In the genomic region with DNA sequence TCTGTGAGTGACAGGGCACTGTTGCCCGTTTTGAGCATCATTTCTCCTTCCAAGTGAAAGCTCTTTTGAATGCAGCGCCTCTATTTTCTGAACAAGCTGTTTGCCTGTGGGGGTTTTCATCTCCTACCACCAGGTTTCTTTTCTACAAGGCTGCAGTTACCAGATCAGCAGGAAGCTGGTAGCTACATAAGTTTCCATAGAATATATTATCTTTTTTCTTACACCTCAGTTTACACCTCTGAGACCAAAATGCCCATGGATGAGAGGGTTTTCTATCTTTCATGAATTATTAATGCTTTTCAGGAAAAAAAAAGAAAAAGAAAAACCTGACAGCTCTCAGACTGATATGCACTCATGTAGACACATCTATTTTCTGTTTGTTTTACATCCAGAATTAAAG, we compare ENCODE assay signal across 28 mouse cellular contexts.
DNase-seq lines count a peak whose midpoint lies in the region; ATAC-seq and TF ChIP-seq lines count a peak whose summit lies in the region.
"Had no signal": no experiment of that assay in that cellular context is flagged by ENCODE, and none has a peak within 500 bp of the region (broad histone marks: within the 10 kb centered on the region; RNA-seq: fewer than 3 reads in every experiment).

No protein-coding gene starts in this region.

- no peaks in the 10 kb centered on the region for H3K4me1 ChIP-seq in midbrain, embryonic 14.5 days (ENCODE audit: control insufficient read depth, insufficient read depth, low read length)
- H3K4me1 ChIP-seq in midbrain, embryonic 11.5 days (ENCODE audit: control insufficient read depth, insufficient read depth, low read length): no peaks in the 10 kb centered on the region
- no peaks in the 10 kb centered on the region for H3K4me1 ChIP-seq in liver, postnatal 0 days (ENCODE audit: insufficient read depth)
- H3K4me1 ChIP-seq: embryonic facial prominence, embryonic 10.5 days; embryonic facial prominence, embryonic 13.5 days; forebrain, embryonic 10.5 days; forebrain, embryonic 13.5 days; hindbrain, embryonic 12.5 days; hindbrain, embryonic 15.5 days had no signal

- TF ChIP-seq EP300 in liver, postnatal 0 days (IDR thresholded peaks at IDR 0.05; ENCODE audit: low read depth): no peak

- H3K36me3 ChIP-seq in midbrain, embryonic 14.5 days (ENCODE audit: control insufficient read depth, insufficient read depth, low read length): no peaks in the 10 kb centered on the region
- no peaks in the 10 kb centered on the region for H3K36me3 ChIP-seq in midbrain, embryonic 11.5 days (ENCODE audit: control insufficient read depth, insufficient read depth, low read length)
- no peaks in the 10 kb centered on the region for H3K36me3 ChIP-seq in liver, postnatal 0 days (replicated peaks; ENCODE audit: insufficient read depth, low read length)
- H3K36me3 ChIP-seq: embryonic facial prominence, embryonic 10.5 days; embryonic facial prominence, embryonic 13.5 days; forebrain, embryonic 10.5 days; G1E; hindbrain, embryonic 12.5 days; hindbrain, embryonic 15.5 days had no signal

- H3K9me3 ChIP-seq in midbrain, embryonic 14.5 days (ENCODE audit: control insufficient read depth, low read length): no peaks in the 10 kb centered on the region
- no peaks in the 10 kb centered on the region for H3K9me3 ChIP-seq in midbrain, embryonic 11.5 days (ENCODE audit: control insufficient read depth, low read length)
- no peaks in the 10 kb centered on the region for H3K9me3 ChIP-seq in liver, postnatal 0 days (ENCODE audit: low read length)
- H3K9me3 ChIP-seq: embryonic facial prominence, embryonic 10.5 days; embryonic facial prominence, embryonic 13.5 days; forebrain, embryonic 10.5 days; forebrain, embryonic 13.5 days; G1E; hindbrain, embryonic 12.5 days; hindbrain, embryonic 15.5 days had no signal

- no peak overlapping the region for H3K27ac ChIP-seq in midbrain, embryonic 14.5 days (replicated peaks; ENCODE audit: low read depth, low read length)
- H3K27ac ChIP-seq in midbrain, embryonic 11.5 days (ENCODE audit: low read depth, low read length): no peak overlapping the region
- no peak overlapping the region for H3K27ac ChIP-seq in liver, postnatal 0 days (ENCODE audit: low read depth)
- H3K27ac ChIP-seq: embryonic facial prominence, embryonic 10.5 days; embryonic facial prominence, embryonic 13.5 days; forebrain, embryonic 10.5 days; forebrain, embryonic 13.5 days; gastrocnemius, adult 2 months; hindbrain, embryonic 12.5 days; hindbrain, embryonic 15.5 days had no signal

- H3K4me2 ChIP-seq in midbrain, embryonic 14.5 days (ENCODE audit: low read length): no peak overlapping the region
- H3K4me2 ChIP-seq in midbrain, embryonic 11.5 days: no peak overlapping the region
- H3K4me2 ChIP-seq in liver, postnatal 0 days (ENCODE audit: low read depth, low read length): no peak overlapping the region
- H3K4me2 ChIP-seq: embryonic facial prominence, embryonic 13.5 days; forebrain, embryonic 13.5 days; heart, embryonic 11.5 days; hindbrain, embryonic 12.5 days; hindbrain, embryonic 15.5 days had no signal

- 39% methylated on average over 2 of the region's 2 CpGs for WGBS in midbrain, embryonic 14.5 days
- WGBS in midbrain, embryonic 11.5 days: 79% methylated on average over 2 of the region's 2 CpGs
- WGBS in liver, postnatal 0 days (ENCODE audit: insufficient replicate concordance): 75% methylated on average over 2 of the region's 2 CpGs

- no peaks in the 10 kb centered on the region for H3K27me3 ChIP-seq in midbrain, embryonic 14.5 days (ENCODE audit: control insufficient read depth, insufficient read depth, low read length)
- H3K27me3 ChIP-seq in midbrain, embryonic 11.5 days (ENCODE audit: control insufficient read depth, insufficient read depth, low read length): no peaks in the 10 kb centered on the region
- no peaks in the 10 kb centered on the region for H3K27me3 ChIP-seq in liver, postnatal 0 days (ENCODE audit: insufficient read depth, low read length)
- H3K27me3 ChIP-seq: CH12.LX; embryonic facial prominence, embryonic 13.5 days; forebrain, embryonic 13.5 days; hindbrain, embryonic 12.5 days; hindbrain, embryonic 15.5 days; Patski had no signal

- H3K4me3 ChIP-seq in midbrain, embryonic 14.5 days (replicated peaks; ENCODE audit: low read depth, low read length): no peak overlapping the region
- no peak overlapping the region for H3K4me3 ChIP-seq in midbrain, embryonic 11.5 days (ENCODE audit: low read depth, low read length)
- no peak overlapping the region for H3K4me3 ChIP-seq in liver, postnatal 0 days (ENCODE audit: low read depth, low read length)
- H3K4me3 ChIP-seq: embryonic facial prominence, embryonic 10.5 days; embryonic facial prominence, embryonic 13.5 days; forebrain, embryonic 10.5 days; forebrain, embryonic 13.5 days; gastrocnemius, adult 2 months; hindbrain, embryonic 12.5 days; hindbrain, embryonic 15.5 days had no signal

- peak; percentile 50; the same call in 1 of the 2 replicates for ATAC-seq in frontal cortex, adult (ENCODE audit: low TSS enrichment)
- peak; percentile 53; the same call in 1 of the 2 replicates for ATAC-seq in midbrain, embryonic 14.5 days (ENCODE audit: low FRiP score, low TSS enrichment)
- ATAC-seq in midbrain, embryonic 11.5 days (ENCODE audit: low FRiP score): no peak
- ATAC-seq in liver, postnatal 0 days: no peak
- ATAC-seq: forebrain, embryonic 13.5 days; Patski had no signal

- DNase-seq in frontal cortex, postnatal 14 days (ENCODE audit: low spot score in 2 of 2): no peak
- peak; percentile 45 for DNase-seq in midbrain, embryonic 14.5 days
- no peak for DNase-seq in midbrain, embryonic 11.5 days (ENCODE audit: low spot score, missing footprints)
- peak; percentile 42 for DNase-seq in retina, embryonic 14.5 days (ENCODE audit: low spot score)
- DNase-seq in urinary bladder, postnatal 10 days (ENCODE audit: low spot score): no peak
- DNase-seq in liver, postnatal 0 days: no peak
- DNase-seq: adrenal gland, postnatal 10 days; adrenal gland, postnatal 36 days; B cell, adult 2 months; cerebellum, adult 11 months; cerebellum, adult 8-10 months; cerebellum, postnatal 10 days; cerebellum, postnatal 36 days; embryo, embryonic 11 days; gastrocnemius, adult 2 months; gastrocnemius, postnatal 14 days; heart, adult 11 months had no signal

- TF ChIP-seq CTCF in liver, postnatal 0 days (IDR thresholded peaks at IDR 0.05; ENCODE audit: low read depth): no peak

- no peak overlapping the region for H3K9ac ChIP-seq in midbrain, embryonic 14.5 days (replicated peaks; ENCODE audit: low read length)
- no peak overlapping the region for H3K9ac ChIP-seq in midbrain, embryonic 11.5 days (ENCODE audit: low read length)
- no peak overlapping the region for H3K9ac ChIP-seq in liver, postnatal 0 days (replicated peaks)
- H3K9ac ChIP-seq: embryonic facial prominence, embryonic 13.5 days; forebrain, embryonic 13.5 days; hindbrain, embryonic 12.5 days; hindbrain, embryonic 15.5 days had no signal

Comparison
In these comparisons a context has a peak if more than half of its experiments do, and no peak if none do; other contexts are left out.
1. ATAC-seq: peak in frontal cortex, adult (single experiment) and midbrain, embryonic 14.5 days (single experiment); none in midbrain, embryonic 11.5 days (single experiment) and liver, postnatal 0 days (single experiment).
2. DNase-seq: peak in midbrain, embryonic 14.5 days (single experiment) and retina, embryonic 14.5 days (single experiment); none in frontal cortex, postnatal 14 days (0 of 2), midbrain, embryonic 11.5 days (single experiment), urinary bladder, postnatal 10 days (single experiment) and liver, postnatal 0 days (single experiment).